Mouse (Mus musculus): ENCODE measurements around the gene Cdc25b. TPM values are rescaled to one million over a fixed set of nuclear protein-coding genes. Genes with fewer than 3 reads are reported as not detected.
A peak's percentile ranks its signal among the peaks of the same experiment; 100 is the strongest.

The Cdc25b gene
- total and polyA plus RNA-seq, 3 experiments: 12.6 to 34.5 TPM; not detected in 1

DNA sequence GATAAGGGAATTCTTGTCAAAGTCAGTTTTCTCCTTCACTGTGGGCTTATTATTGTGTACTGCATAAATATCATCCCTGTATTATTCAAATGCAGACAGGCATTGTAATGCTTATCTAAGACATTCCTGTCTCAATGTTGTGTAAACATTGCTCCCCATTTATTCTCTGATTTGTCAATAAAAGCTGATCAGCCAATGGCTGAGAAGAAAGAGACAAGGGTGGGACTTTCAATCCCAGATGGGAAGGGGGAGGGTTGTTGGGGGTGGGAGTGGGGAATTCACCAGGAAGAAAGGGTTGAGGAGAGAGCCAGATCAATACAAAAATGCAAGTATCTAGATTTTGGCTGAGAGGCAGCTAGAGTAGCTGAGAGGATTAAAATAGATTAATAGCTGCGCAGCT lies 17.8 kb upstream of the Cdc25b start:
- Histone ChIP-seq H3K79me2 (ENCODE audit: control insufficient read depth, insufficient read depth, low read length, poor library complexity) (no peaks in the 10 kb centered on the region), H3K9me3 (replicated peaks; ENCODE audit: insufficient read depth, low read length) (no peaks in the 10 kb centered on the region), H3K36me3 (ENCODE audit: control insufficient read depth in 1 of 2, insufficient read depth in 2 of 2, low read length in 2 of 2) (peaks cover 0 to 5% of the 10 kb centered on the region in 2 experiments; a peak in 1 of 4 replicates), H3K27ac (ENCODE audit: control insufficient read depth, low read depth, low read length) (no peak overlapping the region), H3K4me3 (ENCODE audit: control insufficient read depth in 1 of 2, insufficient read depth in 1 of 2, low read depth in 2 of 2, low read length in 2 of 2) (no peak overlapping the region), H3K27me3 (ENCODE audit: control insufficient read depth in 1 of 2, insufficient read depth in 2 of 2, low read length in 2 of 2) (no peaks in the 10 kb centered on the region), H3K9ac (ENCODE audit: control insufficient read depth, low read depth, low read length, poor library complexity, severe bottlenecking) (no peak overlapping the region), H3K4me1 (ENCODE audit: control insufficient read depth in 1 of 2, insufficient read depth in 2 of 2, low read length in 2 of 2) (peaks cover 3 to 20% of the 10 kb centered on the region in 2 experiments; a peak in 3 of 4 replicates)
- TF ChIP-seq KAT2A (conservative IDR thresholded peaks at IDR 0.05; ENCODE audit: low read depth, low read length) (no peak), TBP (IDR thresholded peaks at IDR 0.05; ENCODE audit: low read depth, low read length) (no peak), MEF2A (IDR thresholded peaks at IDR 0.05; ENCODE audit: extremely low read depth, insufficient replicate concordance, low read depth, low read length, poor library complexity, severe bottlenecking) (no peak), NRF1 (IDR thresholded peaks at IDR 0.05; ENCODE audit: insufficient read depth, low read depth, low read length, poor library complexity, severe bottlenecking) (no peak), POLR2AphosphoS2 (IDR thresholded peaks at IDR 0.05; ENCODE audit: low read length) (no peak), EP300 (IDR thresholded peaks at IDR 0.05; ENCODE audit: low read depth in 1 of 2, low read length in 2 of 2) (no peak), MAZ (IDR thresholded peaks at IDR 0.05; ENCODE audit: low read depth, low read length) (no peak), TAL1 (IDR thresholded peaks at IDR 0.05; ENCODE audit: low read length) (no peak), ZNF384 (IDR thresholded peaks at IDR 0.05; ENCODE audit: low read depth, low read length) (no peak), ETS1 (IDR thresholded peaks at IDR 0.05; ENCODE audit: low read depth, low read length) (no peak), NELFE (IDR thresholded peaks at IDR 0.05; ENCODE audit: low read depth, low read length) (no peak), SIN3A (IDR thresholded peaks at IDR 0.05; ENCODE audit: low read length) (no peak), CHD1 (IDR thresholded peaks at IDR 0.05; ENCODE audit: low read depth, low read length) (no peak), HCFC1 (IDR thresholded peaks at IDR 0.05; ENCODE audit: low read depth, low read length) (no peak)
- DNase-seq (ENCODE audit: low read depth, low spot score): no peak

DNA sequence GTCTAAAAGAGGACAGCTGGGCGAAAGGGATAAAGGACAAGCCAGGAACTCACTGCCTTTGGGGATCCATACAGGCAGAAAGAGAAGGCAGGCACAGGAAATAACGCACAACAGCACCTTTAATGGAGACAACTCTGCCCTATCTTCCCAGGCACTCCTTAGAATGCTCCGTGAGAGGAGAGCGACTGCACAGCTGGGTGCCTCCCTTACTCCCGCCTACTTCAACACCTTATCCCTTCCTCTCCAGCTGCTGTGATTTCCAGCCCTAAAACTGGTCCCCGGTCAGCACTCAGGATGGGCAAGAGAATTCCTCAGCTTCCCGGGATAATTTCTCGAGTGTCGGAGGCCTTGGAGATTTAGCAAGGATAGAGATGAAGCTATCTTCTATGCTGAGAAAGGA lies 15.8 kb upstream of the Cdc25b start:
- Histone ChIP-seq H3K36me3 (ENCODE audit: control insufficient read depth in 1 of 2, insufficient read depth in 2 of 2, low read length in 2 of 2) (peaks cover 0 to 5% of the 10 kb centered on the region in 2 experiments; a peak in 1 of 4 replicates), H3K27ac (ENCODE audit: control insufficient read depth, low read depth, low read length) (no peak overlapping the region), H3K4me1 (ENCODE audit: control insufficient read depth in 1 of 2, insufficient read depth in 2 of 2, low read length in 2 of 2) (peaks cover 3 to 24% of the 10 kb centered on the region in 2 experiments; a peak in 3 of 4 replicates), H3K9me3 (replicated peaks; ENCODE audit: insufficient read depth, low read length) (no peaks in the 10 kb centered on the region), H3K79me2 (ENCODE audit: control insufficient read depth, insufficient read depth, low read length, poor library complexity) (no peaks in the 10 kb centered on the region), H3K27me3 (ENCODE audit: control insufficient read depth in 1 of 2, insufficient read depth in 2 of 2, low read length in 2 of 2) (no peaks in the 10 kb centered on the region), H3K4me3 (ENCODE audit: control insufficient read depth in 1 of 2, insufficient read depth in 1 of 2, low read depth in 2 of 2, low read length in 2 of 2) (peak overlapping the region; percentile 46 to 51; a peak in 3 of 4 replicates), H3K9ac (ENCODE audit: control insufficient read depth, low read depth, low read length, poor library complexity, severe bottlenecking) (peak overlapping the region; percentile 12; the same call in 1 of the 2 replicates)
- TF ChIP-seq MAFK (IDR thresholded peaks at IDR 0.05; ENCODE audit: borderline replicate concordance, low read depth, low read length) (no peak), TAL1 (IDR thresholded peaks at IDR 0.05; ENCODE audit: low read length) (0 out of 2 replicates have a peak, but pooled peaks have one; percentile 2)
- DNase-seq (ENCODE audit: low read depth, low spot score): no peak
